Mouse (Mus musculus) mature B cell (primary cell): ENCODE measurements around the gene Trarg1.
"Not testable (repeated sequence)": the region's sequence is repeated elsewhere in the genome, so short reads cannot be mapped to it uniquely, and the experiment has no call there.

ENCODE experiments used
- in situ Hi-C: fragments of 300-500 bp; cut with MboI; formaldehyde crosslinking; loops from 2 replicates; pipeline ENCODE4 v1.14.3; 2019

Trarg1 gene

DNA sequence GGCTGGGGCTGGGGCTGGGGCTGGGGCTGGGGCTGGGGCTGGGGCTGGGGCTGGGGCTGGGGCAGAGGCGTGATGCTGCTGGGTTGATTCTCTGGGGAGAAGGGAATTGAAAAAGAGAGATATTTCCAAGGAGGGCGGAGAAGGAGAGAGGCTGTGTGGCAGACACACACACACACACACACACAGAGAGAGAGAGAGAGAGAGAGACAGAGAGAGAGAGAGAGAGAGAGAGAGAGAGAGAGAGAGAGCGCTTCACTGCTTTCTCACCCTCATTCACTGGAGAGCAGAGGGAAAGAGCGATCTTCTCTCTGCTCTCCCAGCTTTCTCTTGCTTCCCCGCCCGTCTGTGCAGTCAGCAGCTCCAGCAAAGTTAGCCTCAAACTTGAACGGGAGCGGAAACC is at the start of gene Trarg1:
Gene Trarg1 (plus strand): TSS at position 301 of the 400 bp plus-strand sequence.
- in situ Hi-C loops = not testable (repeated sequence)

GRCm38 (mm10) chr11:76630023-76630422 is 49.6 kb upstream of the Trarg1 start:
- in situ Hi-C loops = no loop called here

- in situ Hi-C loops = no loop called here
Measured at GRCm38 (mm10) chr11:76630487-76630886, 49.1 kb upstream of the Trarg1 start.

DNA sequence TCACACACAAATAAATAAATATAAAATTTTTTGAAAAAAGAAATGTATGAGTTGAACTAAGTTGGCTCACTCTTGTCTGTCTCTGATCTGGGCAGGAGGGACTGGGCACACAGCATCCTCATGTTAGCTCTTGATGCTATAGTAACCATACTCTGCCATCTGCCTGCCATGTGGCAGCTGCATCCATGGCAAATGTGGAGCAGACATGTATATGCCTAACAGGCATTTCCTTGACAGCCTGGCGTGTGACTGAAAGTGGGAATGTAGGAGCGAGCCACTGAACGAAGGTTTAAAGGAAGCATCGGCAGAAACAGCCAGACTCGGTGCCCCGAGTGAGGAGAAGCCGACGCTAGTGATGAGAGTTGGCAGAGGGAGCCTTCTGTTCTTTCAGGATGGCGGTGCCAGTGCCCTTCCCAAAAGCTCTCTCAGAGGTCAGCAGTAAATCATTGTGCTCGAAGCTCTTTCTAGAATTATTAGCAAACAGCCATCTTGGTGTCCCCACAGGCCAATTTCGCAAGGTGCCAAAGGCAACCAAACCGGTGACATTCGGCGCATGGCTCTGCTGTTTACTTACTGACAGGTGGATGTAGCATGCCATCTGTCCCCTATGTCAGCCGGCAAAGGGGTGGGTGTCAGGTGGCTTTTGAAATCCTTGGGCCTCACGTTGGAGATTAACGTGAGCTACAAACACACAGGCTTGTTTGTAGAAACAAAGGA is 40.2 kb upstream of the Trarg1 start:
- in situ Hi-C loops = no loop called here

- in situ Hi-C loops = loop anchor here (10.0 kb wide), 1 partner anchor 95 kb away; no protein-coding TSS in a partner anchor
Measured at GRCm38 (mm10) chr11:76640231-76640630, 39.4 kb upstream of the Trarg1 start.

- in situ Hi-C loops = loop anchor here (10.0 kb wide), 1 partner anchor 99 kb away; no protein-coding TSS in a partner anchor
Measured at GRCm38 (mm10) chr11:76644257-76644656, 35.4 kb upstream of the Trarg1 start.

DNA sequence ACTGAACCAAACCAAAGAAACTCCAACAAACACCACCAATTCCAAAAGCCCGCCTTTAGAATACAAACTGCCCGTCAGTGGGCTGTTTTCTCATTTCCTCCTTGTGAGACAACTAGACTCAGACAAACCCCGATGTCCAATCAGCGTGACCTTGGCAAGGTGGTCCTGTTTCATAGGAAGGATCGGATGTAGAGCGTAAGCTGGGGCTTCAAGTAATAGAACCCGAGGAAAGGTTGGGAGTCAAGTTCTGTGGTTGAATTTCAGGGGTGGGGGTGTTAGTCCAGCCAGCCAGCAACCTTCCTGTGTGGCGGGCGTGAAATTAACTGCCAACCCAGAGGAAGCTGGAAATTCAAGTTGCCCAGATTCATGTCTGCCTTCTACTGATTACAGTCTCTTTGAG is 34.6 kb upstream of the Trarg1 start:
- in situ Hi-C loops = loop anchor here (10.0 kb wide), 1 partner anchor 100 kb away; no protein-coding TSS in a partner anchor

GRCm38 (mm10) chr11:76645955-76646354 is 33.7 kb upstream of the Trarg1 start:
- in situ Hi-C loops = loop anchor here (10.0 kb wide), 1 partner anchor 101 kb away; no protein-coding TSS in a partner anchor

DNA sequence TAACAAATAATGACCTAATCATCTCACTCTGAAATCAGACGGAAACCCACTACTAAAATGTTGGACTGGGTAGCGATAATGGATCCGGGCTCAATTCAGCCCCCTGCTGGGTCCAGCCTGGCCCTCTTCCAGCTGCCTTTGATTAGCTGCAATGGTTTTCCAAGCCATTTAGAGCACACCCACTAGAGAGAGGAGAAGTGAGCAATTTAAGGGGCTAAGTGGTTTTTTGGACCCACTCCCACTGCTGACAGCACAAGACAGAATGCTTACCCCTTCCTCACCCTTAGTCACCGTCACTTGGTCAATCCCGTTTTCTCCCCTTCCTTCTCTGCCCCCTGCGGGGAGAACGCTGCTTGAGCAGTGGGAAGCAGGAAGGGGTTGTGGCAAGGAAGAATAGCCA is 32.5 kb upstream of the Trarg1 start:
- in situ Hi-C loops = loop anchor here (10.0 kb wide), 1 partner anchor 102 kb away; no protein-coding TSS in a partner anchor

GRCm38 (mm10) chr11:76647500-76647899 is 32.1 kb upstream of the Trarg1 start:
- in situ Hi-C loops = loop anchor here (10.0 kb wide), 1 partner anchor 103 kb away; no protein-coding TSS in a partner anchor

- in situ Hi-C loops = no loop called here
Measured at GRCm38 (mm10) chr11:76650862-76651560, 28.6 kb upstream of the Trarg1 start.

DNA sequence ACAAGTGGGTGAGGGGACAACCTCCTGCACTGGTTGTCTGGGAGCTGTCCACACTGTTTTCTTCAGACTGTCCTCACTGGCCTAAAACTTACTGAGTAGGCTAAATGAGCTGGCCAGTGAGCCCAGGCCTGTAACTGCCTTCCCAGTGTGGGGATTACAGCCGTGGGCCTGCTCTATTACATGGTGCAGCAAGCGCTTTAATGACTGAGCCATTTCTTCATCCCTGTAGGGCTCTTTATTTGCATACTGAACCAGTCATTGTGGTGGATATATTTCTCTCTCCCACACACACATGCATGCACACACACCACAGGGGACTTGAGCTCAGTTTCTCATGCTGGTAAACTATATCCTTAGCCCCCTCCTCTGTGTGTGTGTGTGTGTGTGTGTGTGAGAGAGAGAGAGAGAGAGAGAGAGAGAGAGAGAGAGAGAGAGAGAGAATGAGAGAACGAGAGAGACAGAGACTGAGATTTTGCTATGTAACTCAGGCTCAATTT is 26.7 kb upstream of the Trarg1 start:
- in situ Hi-C loops = no loop called here

DNA sequence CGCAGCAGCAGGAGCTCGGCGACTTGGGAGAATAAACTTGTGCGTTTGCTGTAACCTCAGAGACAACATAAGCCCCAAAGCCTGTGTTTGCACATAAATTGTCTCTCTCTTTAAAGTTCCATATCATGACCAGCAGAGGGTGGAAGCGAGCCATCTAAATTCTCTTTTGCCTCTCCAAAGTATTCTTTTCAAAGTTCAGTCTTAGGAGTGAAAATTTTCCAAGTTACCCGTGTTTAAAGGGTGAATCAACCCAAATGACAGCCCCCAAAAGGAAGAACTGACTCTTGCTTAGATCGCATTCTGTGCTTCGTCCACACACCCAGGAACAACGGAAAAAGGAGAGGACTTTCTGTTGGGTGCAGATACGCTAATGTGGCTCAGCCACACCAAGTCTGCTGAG is 24.5 kb upstream of the Trarg1 start:
- in situ Hi-C loops = no loop called here

- in situ Hi-C loops = no loop called here
Measured at GRCm38 (mm10) chr11:76657450-76657970, 22.1 kb upstream of the Trarg1 start.

- in situ Hi-C loops = no loop called here
Measured at GRCm38 (mm10) chr11:76659138-76659930, 20.3 kb upstream of the Trarg1 start.

- in situ Hi-C loops = no loop called here
Measured at GRCm38 (mm10) chr11:76661790-76662468, 17.7 kb upstream of the Trarg1 start.

DNA sequence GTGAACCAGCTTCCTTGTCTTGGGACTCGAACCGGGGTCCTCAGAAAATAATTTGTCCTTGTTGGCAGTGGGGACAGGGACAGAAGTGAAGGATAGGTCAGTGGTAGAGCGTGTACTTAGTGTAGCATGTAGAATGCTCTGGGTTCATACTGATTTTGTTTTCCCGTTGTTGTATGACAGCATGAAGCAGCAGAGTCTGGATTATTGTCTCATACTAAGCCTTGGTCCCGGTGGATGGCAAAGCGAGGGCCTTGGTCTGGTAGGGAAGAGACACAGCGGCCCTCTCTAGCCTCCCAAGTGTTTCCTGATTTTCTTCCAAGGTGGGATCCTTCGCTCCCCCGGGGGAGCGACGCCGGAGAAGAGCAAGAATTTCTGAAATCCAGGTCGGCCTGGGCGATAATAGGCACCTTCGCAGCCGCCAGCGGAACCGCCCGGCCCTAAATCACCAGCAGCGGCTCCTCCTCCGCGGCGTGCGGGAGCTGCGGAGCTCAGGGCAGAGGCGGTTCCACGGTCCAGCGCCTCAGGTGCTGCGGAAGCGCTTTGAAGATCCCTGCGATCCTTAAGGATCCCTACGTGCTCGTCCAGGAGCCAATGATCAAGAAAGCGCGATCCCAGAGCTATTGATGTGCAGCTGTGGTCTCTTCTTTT is 13.5 kb upstream of the Trarg1 start:
- in situ Hi-C loops = no loop called here

DNA sequence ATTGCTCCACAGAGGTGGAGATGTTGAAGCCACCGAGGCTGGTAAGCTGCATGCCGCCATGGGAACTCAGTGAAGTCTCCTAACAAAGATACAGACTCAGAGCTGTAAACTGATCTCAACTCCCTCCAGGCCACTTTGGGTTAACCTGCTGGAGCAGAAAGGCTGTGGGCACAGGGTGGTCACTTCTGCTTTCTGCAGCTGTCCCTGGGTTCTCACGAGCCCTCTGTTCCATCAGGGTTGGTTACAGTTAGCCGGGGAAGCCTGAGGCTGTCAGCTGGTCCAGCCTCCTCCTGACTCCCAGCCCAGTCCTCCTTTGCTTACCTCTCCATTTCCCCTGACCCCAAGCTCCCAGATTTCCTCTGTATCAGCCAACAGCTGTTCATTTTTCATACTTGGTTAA is 11.8 kb upstream of the Trarg1 start:
- in situ Hi-C loops = no loop called here

- in situ Hi-C loops = no loop called here
Measured at GRCm38 (mm10) chr11:76671871-76672475, 7.6 kb upstream of the Trarg1 start, which contains the start of gene Bhlha9. Gene Bhlha9, plus strand, starts transcription at chr11:76672470.
